In genomic region chr7:98086346-98086745, GRCm38 (mm10) we compare ENCODE assay signal across 11 mouse cellular contexts. TPM values are rescaled to one million over a fixed set of nuclear protein-coding genes. Genes with fewer than 3 reads are reported as not detected.
A peak's percentile ranks its signal among the peaks of the same experiment; 100 is the strongest.
DNase-seq lines count a peak whose midpoint lies in the region; ATAC-seq and TF ChIP-seq lines count a peak whose summit lies in the region.
"Had no signal": no experiment of that assay in that cellular context is flagged by ENCODE, and none has a peak within 500 bp of the region (broad histone marks: within the 10 kb centered on the region; RNA-seq: fewer than 3 reads in every experiment).

No protein-coding gene starts in this region.

- no peak for ATAC-seq in kidney, postnatal 0 days (replicated peaks; ENCODE audit: low FRiP score, low read depth)

- no peaks in the 10 kb centered on the region for H3K27me3 ChIP-seq in kidney, postnatal 0 days (ENCODE audit: insufficient read depth, low read length)
- H3K27me3 ChIP-seq: lung, embryonic 15.5 days; neural tube, embryonic 12.5 days had no signal

- no peak overlapping the region for H3K4me3 ChIP-seq in kidney, postnatal 0 days (replicated peaks; ENCODE audit: low read depth, low read length)
- H3K4me3 ChIP-seq: lung, embryonic 15.5 days; neural tube, embryonic 12.5 days had no signal

- H3K27ac ChIP-seq in kidney, postnatal 0 days, result no peak overlapping the region
- H3K27ac ChIP-seq: lung, embryonic 15.5 days; neural tube, embryonic 12.5 days had no signal

- H3K9ac ChIP-seq in kidney, postnatal 0 days (ENCODE audit: low read depth, low read length), result no peak overlapping the region
- H3K9ac ChIP-seq: lung, embryonic 15.5 days; neural tube, embryonic 12.5 days had no signal

- peak; percentile 50 for DNase-seq in kidney, postnatal 0 days (ENCODE audit: low spot score)
- DNase-seq in kidney, adult 11 months, result no peak
- DNase-seq in thymus, postnatal 0 days (ENCODE audit: low spot score), result peak; percentile 38
- DNase-seq in thymus, adult 18-20 months, result no peak
- peak; percentile 15 for DNase-seq in embryo, embryonic 9.5 days (ENCODE audit: extremely low spot score)
- no peak for DNase-seq in yolk sac, embryonic 10.5 days (ENCODE audit: low spot score)
- DNase-seq in left cerebral cortex, adult 18-20 months (ENCODE audit: low spot score in 2 of 2), result no peak
- DNase-seq: gastrocnemius, postnatal 14 days; thymus, postnatal 4 days had no signal

- H3K9me3 ChIP-seq in kidney, postnatal 0 days (replicated peaks; ENCODE audit: low read length), result no peaks in the 10 kb centered on the region
- H3K9me3 ChIP-seq: lung, embryonic 15.5 days; neural tube, embryonic 12.5 days had no signal

- H3K4me2 ChIP-seq in kidney, postnatal 0 days (ENCODE audit: low read length), result no peak overlapping the region
- H3K4me2 ChIP-seq: lung, embryonic 15.5 days; neural tube, embryonic 12.5 days had no signal

- H3K36me3 ChIP-seq in kidney, postnatal 0 days (ENCODE audit: insufficient read depth, low read length), result no peaks in the 10 kb centered on the region
- H3K36me3 ChIP-seq: lung, embryonic 15.5 days; neural tube, embryonic 12.5 days had no signal

- H3K4me1 ChIP-seq in kidney, postnatal 0 days (replicated peaks; ENCODE audit: insufficient read depth, low read length), result peaks cover 3% of the 10 kb centered on the region; the same call in 1 of the 2 replicates

- TF ChIP-seq CTCF in kidney, postnatal 0 days (IDR thresholded peaks at IDR 0.05; ENCODE audit: low read depth), result peak; percentile 69

- 48% methylated on average over 2 of the region's 2 CpGs for WGBS in kidney, postnatal 0 days

RNA-seq across cellular contexts. Expression of gene Myo7a, which starts 33.0 kb away (rescaled TPM):
- 7.6 and 8.7 TPM in 2 replicates for polyA plus RNA-seq in kidney, postnatal 0 days (2015; fragmentation: Nextera tagmentation; extraction: Ambion mirVana)
- polyA plus RNA-seq in thymus, postnatal 0 days (2015; fragmentation: Nextera tagmentation; extraction: Ambion mirVana), result 2.6 and 2.8 TPM in 2 replicates
- total RNA-seq in left cerebral cortex, adult 18-20 months (2021), result 10 to 100 TPM in 1 of 2 experiments, 1 to 10 TPM in 1; 9.9 to 10.3 TPM

RNA-seq across cellular contexts. Expression of gene Omp, which starts 59.0 kb away (rescaled TPM):
- polyA plus RNA-seq in kidney, postnatal 0 days (2015; fragmentation: Nextera tagmentation; extraction: Ambion mirVana), result 0.38 and 0.50 TPM in 2 replicates
- 0.55 and 0.70 TPM in 2 replicates for polyA plus RNA-seq in thymus, postnatal 0 days (2015; fragmentation: Nextera tagmentation; extraction: Ambion mirVana)
- under 1 TPM; 0.60 to 0.66 TPM for total RNA-seq in left cerebral cortex, adult 18-20 months (2021)

Comparison
In these comparisons a context has a peak if more than half of its experiments do, and no peak if none do; other contexts are left out.
1. DNase-seq: peak in kidney, postnatal 0 days (single experiment), thymus, postnatal 0 days (single experiment) and embryo, embryonic 9.5 days (single experiment); none in kidney, adult 11 months (single experiment), thymus, adult 18-20 months (0 of 2), yolk sac, embryonic 10.5 days (single experiment) and left cerebral cortex, adult 18-20 months (0 of 2).